Mouse (Mus musculus) CD8-positive naive resting alpha-beta T cell, adult 2 months (primary cell): Measurements from ENCODE around the gene Sept1.

ENCODE experiments used
- DNase-seq, 2 experiments: peaks; one replicate each; pipeline ENCODE4 v3.0.0; 2022; ENCODE audit warnings: low read depth in 2 of 2, low spot score in 2 of 2

The Sept1 gene

DNA sequence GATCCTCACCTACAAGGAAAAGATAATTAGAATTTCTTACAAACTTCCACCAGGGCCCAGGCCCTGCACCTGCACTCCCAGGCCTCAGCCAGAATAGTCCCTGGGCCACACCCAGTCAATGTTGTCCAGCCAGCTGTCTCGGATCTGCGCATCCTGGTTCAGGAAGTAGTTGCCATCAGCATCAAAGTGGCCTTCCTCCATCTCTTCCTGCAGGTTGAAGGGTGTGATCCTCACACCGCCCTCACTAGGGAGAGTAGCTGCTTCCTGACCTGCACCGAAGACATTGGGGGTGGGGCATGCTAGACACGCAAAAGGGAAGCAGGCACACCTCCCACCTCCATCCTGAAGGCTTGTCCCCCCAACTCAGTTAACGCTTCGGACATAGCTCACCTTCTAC is 38.3 kb downstream of the Sept1 start:
- no peak for DNase-seq

DNA sequence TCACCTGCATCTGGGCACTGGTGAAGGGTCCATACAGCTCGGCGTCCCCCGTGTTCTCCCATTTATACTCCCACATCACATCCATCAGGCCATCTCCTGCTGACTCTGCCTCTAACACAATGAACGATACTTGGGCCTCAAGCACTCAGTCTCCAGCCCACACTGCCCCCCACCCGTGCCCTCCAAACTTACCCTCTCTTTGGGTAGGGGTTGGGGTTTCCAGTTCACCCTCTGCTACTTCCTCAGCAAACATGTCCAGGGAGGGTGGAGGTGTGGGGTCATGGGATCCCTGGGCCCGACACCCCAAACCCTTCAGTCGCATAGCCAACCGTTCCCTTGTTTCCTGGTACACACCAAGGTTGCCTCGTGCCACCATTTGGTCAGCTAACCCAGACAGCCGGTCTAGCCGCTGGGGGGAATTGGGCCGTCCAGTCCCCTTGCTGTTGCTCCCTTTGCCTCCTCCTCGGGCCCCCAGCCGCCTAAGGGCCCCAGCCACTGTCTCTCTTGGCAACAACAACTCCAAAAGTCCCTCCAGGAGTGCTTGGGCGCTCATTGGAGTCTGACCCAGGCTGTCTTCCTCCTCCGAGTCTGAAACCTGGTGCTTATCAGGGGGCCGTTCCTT is 38.8 kb downstream of the Sept1 start:
- no peak for DNase-seq

DNA sequence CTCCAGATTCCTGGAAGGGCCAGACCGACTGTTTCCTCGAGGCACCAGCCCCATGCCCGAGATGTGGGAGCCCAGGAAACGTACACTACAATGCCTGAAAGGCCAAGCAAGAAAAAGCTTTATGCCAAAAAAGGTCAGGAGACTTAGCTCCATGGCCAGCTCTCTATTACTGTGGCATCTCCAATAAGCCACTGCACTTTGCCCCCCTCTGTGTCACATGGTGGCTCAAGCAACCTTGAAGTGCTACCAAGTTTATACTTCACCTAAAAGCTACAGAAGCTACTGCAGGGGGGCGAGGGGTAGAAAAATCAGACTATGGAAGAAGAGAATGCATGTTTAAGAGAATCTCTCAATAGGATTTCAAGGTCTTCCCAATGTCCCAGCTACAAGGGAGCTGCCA is 39.9 kb downstream of the Sept1 start:
- no peak for DNase-seq

DNA sequence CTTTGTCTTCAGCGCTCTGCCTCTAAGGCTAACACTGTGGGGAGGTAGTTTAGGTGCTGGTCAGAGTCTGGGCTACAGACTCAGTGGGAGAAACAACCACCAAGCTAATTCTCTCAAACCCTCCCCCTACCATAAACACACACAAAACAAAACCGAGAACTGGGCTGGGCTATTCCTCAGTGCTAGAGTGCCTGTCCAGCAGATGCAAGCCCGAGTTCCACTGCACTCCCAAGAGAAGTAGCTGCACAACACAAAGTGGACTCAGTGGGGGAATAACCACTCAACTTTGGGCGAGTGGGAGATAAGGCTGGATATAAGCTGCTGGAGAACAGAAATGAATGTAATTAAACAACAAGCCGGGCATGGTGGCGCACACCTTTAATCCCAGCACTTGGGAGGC is 42.3 kb downstream of the Sept1 start:
- no peak for DNase-seq

DNA sequence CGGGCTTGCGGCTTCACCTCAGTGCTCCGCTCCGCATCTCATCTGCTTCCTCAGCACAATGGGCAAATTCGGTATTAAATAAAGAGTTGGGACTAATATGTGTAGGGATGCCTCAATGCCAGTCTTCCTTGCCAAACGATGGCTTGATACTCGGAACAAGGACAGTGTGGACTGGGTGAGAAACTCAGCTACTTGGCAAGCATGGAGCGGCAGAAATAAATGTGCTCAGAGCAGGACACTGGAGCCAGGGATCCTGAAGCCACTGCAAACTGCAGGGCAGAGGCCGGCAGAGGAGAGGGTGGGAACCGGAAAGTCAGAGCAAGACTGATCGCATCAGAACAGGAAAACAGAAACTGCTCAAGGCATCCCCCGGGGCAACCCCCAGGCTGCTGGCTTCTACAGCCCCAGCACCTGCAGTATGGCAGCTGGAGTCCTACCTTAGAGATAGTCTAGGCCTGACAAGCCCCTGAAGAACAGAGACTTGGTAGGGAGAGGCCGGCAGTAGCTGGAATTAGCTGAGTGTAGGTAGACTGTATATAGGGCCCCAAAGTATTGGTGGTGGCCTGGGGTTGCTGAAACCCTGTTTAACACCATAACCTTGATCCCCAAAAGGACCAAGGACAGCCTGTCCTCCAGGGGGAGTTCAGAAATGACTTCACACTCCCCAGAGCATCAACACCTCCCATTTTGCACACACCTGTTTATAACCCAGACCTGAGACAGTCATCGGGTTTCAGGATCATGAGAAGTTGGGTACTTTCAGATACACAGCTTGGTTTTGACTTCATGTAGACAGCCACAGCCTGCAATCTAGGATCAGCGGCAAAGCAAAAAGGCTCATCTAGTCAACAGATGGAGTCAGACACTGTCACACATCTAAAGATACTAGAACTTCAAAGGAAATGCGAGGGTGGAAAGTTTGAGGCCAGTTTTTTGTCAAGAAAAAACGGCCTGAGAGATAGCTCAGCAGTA is 44.3 kb downstream of the Sept1 start:
- DNase-seq, result peak in 1 of 2 experiments; percentile 52

DNA sequence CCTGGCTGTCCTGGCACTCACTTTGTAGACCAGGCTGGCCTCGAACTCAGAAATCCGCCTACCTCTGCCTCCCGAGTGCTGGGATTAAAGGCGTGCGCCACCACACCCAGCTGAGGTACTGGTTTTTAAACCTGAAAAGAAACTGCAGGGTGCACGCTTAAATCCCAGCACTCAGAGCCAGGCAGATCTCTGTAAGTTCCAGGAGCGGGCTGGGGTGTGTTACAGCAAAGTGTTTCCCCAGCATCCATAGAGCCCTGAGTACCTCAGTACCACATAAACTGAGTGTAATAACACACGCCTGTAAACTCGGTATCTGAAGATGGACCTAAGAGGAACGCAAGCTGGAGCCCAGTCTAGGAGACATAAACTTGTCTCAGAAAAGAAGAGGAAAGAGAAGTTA is 45.6 kb downstream of the Sept1 start:
- no peak for DNase-seq

DNA sequence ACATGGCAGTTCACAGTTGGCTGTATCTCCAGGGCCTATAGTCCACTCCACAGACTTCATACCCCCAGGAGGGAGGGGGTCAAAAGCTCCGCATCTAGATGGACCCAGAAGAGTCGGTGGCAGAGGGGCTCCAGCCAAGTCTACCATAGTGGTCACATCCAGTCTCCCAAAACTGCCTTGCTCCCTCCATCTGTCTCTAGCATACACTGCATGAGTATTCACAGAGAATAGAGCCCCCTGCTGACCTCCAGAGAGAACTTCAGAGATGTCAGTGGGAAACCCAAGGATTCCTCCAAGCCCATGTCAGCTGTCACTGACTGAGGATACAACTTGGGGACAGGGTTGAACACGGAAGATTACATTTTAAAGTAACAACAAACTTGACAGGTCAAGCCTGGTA is 47.3 kb downstream of the Sept1 start:
- DNase-seq, result no peak

DNA sequence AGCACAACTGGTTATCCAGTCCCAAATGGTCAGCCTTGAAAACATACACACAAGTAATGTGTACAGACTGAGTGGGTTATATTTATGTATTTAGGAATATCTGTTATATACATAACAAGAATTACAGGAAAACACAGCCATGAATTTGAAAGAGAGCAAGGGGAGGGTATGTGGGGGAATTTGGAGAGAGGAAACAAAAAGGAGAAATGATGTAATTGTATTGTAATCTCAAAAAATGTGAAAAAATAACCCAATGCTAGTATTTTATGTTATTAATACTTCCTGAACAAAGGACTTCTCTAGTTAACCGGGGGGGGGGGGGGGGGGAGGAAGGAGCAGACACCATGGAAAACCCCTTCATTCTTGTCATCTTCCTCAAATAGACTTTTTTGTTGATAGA is 48.2 kb downstream of the Sept1 start:
- no peak for DNase-seq

DNA sequence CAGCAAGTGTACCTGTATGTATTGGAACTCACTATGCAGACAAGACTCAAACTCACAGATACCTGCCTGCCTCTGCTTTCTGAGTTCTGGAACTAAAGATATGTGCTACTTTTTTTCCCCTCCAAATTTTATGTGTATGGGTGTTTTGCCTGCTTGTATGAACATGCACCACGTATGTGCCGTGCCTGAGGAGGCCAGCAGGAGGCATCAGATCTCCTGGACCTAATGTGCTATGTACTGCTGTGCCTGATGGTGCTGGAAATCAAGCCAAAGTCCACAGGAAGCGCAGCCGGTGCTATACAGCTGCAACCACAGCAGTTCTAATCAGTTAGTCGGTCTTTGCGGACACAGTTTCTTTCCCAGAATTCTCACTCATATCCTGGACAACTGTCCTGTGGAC is 49.1 kb downstream of the Sept1 start:
- DNase-seq, result no peak

DNA sequence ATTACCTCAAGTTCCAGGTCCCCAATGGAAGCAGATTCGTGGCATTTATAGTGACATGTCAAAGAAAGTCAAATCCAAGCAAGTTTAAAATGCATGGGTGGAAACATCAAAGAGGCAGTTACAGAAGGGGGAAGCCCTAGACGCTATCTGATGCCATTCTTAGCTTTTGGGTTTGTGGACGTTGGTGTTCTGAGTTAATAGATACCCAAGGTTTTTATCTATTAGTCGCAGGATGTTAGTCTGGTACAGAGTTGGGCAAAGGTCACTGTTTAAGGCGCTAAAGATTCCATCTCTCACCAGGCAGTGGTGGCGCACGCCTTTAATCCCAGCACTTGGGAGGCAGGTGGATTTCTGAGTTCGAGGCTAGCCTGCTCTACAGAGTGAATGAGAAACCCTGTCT is 49.6 kb downstream of the Sept1 start:
- no peak for DNase-seq

DNA sequence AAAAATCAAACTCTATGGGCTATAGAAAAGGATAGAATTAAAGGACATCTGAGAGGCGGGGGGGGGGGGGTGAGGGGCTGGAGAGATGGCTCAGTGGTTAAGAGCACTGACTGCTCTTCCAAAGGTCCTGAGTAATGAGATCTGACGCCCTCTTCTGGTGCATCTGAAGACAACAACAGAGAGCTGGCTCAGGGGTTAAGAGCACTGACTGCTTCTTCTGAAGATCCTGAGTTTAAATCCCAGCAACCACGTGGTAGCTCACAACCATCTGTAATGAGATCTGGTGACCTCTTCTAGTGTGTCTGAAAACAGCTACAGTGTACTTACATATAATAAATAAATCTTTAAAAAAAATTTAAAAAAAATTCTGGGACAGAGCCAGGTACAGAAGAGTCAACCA is 51.2 kb downstream of the Sept1 start:
- peak in 1 of 2 experiments; percentile 39 for DNase-seq

DNA sequence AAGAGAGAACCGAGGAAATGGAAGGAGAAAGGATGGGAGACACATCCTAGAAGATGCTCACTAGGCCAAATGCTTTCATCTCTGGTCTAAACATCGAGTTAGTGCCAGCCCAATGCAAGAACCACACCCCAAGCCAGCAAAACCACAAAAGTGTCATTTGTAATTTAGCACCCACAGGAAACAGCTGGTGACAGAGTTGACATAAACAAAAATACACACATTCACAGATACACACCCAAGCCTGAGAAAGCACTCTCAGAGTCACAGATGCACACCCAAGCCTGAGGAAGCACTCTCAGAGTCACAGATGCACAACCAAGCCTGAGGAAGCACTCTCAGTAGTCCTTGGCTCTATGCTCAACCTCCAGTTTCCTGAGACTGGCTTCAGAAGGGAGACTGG is 52.1 kb downstream of the Sept1 start:
- DNase-seq, result peak; percentile 35 to 56

DNA sequence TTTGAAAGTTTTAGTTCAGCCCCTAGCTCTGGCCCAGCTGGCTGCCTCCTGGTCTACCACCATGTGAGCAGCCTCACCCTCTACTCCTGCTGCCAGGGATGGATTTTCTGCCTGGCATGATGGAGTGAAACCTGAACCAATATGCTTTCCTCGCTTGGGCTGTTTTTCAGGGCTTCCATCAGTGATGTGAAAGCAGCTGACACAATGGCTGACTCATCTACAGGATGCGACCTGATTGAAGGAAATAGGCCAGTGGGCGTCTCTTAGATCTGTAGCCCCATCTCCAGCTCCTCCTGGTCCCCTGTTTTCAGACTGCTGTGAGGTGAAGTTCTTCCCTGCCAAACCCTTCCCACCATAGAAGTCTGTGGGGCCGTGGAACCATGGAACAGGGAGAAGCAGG is 56.0 kb downstream of the Sept1 start:
- DNase-seq, result no peak

DNA sequence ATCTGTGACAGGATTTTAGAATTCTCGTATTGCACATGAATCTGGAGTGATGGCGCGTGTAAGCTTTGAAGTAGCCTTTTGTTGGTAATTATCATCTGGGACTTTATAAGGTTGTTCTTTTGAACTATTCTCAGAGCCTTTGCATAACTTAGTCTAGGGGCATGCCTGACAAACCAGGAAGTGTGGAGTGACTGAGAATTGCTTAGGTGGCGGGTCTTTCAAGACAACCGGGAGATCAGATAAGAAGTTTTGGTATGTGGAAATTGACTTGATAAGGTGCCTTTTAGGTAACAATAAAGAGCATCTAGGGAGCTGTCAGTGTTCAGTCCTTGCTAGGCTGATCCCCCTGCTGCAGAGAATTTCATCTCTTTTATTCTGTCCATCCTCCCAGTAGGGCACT is 66.4 kb downstream of the Sept1 start:
- no peak for DNase-seq

DNA sequence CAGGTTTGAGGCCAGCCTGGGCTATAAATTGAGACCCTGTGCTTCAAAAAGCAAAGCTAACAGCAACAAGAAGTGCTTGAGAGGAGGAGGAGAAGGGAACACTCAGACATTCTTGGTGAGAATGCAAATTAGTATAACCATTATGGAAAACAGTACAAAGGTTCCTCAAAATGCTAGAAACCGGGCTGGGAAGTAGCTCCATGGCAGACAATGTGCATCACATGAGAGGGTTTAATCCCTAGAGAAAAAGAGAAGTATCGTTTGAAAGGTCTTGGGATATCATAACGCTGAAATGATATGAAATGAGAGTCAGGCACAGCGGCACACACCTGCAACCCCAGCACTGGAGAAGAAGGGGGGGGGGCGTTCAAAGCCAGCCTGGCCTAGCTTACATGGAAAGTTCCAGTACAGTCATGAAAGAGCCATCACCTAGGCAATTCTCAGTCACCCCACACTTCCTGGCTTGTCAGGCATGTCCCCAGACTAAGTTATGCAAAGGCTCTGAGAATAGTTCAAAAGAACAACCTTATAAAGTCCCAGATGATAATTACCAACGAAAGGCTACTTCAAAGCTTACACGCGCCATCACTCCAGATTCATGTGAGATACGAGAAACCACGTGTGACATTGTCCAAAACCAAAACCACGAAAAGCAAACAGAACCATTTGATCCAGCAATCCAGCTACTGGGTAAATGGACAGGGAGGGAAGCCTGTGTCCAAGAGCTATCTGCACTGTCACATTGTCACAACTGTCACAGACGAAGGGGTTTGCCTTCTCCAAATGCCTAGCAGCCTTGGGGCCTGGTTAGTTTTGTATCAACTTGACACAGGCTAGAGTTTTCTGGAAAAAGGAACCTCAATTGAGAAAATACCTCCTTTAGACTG is 67.1 kb downstream of the Sept1 start:
- no peak for DNase-seq
